Mouse (Mus musculus) liver, embryonic 14.5 days (tissue): ENCODE measurements around the gene Wdfy4.

Source experiments
- CTCF ChIP-seq: IDR thresholded peaks from 2 replicates; pipeline ENCODE4 v1.5.1; 2016; ENCODE audit warnings: antibody characterized with exemption, low read depth, control low read depth
- EP300 ChIP-seq: IDR thresholded peaks from 2 replicates; pipeline ENCODE4 v1.6.1; 2016; ENCODE audit warnings: antibody characterized with exemption, low read depth

DNA sequence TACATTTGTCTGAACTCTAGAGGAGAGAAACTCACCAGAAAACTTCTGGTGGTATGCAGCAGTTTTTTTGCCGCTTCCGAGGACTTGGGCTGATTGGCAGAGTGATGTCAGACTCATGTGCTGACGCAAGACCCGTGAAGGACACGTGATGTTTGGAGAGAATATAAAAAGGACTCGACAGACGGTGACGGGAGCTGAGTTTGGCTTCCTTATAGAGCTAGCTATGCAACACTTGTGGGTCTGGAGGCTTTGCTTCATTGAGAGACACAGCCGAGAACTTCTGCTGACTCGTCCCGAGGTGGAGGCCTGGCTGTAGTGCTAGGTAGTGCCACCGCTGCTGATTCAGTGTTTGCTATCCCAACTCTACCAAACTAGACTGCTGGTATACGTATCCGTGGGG, 18.5 kb upstream of the Wdfy4 start:
- no peak for TF ChIP-seq CTCF
- no peak for TF ChIP-seq EP300
